Mouse (Mus musculus) skeletal muscle tissue, adult 2 months (tissue): ENCODE data around the gene Fam13c.
"Not testable (repeated sequence)": the region's sequence is repeated elsewhere in the genome, so short reads cannot be mapped to it uniquely, and the experiment has no call there.

Source experiments
- DNase-seq: peaks from one replicate; pipeline ENCODE4 v3.0.0-alpha.2; 2012; ENCODE audit warnings: low read depth, low spot score

Gene Fam13c

DNA sequence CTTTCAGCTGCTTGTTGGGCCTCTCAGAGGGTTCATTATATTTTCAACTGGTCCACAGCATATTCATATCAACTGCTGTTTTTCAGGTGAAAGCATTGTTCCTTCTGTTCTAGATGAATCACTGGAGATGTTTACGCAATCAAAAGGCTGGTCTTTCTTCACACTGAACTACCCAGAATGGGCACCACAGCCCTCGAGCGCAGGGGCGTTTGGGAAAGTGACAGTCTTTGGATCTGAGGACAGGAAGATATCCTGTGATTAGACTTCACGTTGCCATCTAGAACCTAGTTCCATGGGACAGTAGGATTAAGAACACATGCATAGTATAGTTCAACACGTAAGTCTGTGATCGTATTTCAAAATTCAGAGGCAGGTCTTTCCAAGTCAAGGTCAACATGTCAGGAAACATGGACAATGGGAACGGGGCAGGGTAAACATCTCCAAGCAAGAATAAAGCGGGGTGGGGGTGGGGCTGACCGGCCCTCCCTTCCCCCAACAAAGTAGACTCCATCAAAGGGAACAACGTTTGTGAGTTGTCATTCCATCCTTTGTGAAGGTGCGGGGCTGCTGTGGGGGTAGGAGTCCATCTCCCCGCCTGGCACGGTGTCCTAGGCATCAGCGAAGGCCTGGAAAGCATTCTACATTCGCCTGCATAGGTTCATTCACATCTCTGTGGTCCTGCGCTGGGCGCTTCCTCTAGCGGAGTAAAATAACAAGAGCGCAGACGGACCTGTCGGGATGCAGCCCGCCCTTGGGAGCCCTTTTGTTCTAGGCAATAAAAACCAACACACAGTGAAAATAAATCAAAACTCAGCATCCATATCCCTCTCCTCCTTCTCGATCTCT, at the start of gene Fam13c:
Gene Fam13c, plus strand, starts transcription at position 806 of the 846 bp plus-strand sequence.
- no peak for DNase-seq

GRCm38 (mm10) chr10:70395900-70396299, 44.4 kb upstream of the Fam13c start:
- DNase-seq = peak; percentile 17

DNA sequence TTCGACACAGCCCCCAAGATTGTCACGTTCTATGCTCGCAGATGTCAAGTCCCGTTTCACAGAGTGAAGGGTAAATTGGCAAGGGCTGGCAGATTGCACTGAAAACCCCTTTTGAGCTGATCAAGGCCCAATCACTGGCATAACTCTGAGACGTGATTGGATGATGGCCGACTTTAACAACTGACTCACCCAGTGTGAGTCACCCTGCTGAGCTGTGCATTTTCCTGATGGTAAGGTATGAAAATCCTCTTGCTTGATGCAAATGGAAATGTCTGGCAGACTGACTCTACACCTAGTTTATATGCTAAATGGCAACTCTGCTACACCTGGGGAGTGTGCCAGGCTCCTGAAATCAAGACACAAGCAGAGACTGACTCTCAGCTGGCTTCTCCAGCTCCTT, 42.1 kb upstream of the Fam13c start:
- DNase-seq = no peak

DNA sequence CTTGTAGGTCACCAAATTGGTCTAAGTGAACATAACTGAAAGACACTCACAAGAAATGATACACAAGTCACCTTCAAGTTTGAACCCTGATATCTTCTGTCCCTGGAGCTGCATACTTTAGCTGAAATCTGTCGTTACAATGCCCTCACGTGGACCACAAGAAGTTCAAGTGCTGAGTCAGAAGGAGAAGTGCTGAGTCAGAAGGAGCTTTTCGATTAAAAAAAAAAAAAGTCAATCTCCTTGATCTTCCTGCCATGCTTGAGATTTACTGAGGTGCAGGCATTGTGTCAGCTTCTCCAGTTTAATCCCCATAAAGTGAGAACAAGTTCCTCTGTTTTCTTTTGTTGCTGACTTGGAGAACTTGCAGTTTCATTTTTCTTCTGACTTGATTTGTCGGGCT, 38.3 kb upstream of the Fam13c start:
- no peak for DNase-seq

DNA sequence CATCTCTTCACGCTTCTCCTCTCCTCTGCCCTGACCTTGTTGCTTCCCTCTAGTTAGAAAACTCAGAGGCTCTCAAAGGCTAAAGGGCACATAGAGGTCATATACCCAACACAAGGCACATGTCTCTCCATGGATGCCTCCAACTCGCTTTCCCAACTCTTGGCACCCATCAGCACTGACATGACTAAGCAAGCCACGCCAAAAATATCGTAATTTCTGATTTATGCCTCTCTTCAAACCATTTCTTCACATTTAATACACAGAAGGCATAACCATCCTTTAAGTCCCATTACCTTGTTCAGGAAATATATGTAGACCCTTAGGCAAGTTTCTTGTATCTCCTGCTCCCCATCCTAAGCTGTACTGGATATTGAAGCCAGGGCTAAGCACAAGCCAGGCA, 37.6 kb upstream of the Fam13c start:
- peak; percentile 11 for DNase-seq

DNA sequence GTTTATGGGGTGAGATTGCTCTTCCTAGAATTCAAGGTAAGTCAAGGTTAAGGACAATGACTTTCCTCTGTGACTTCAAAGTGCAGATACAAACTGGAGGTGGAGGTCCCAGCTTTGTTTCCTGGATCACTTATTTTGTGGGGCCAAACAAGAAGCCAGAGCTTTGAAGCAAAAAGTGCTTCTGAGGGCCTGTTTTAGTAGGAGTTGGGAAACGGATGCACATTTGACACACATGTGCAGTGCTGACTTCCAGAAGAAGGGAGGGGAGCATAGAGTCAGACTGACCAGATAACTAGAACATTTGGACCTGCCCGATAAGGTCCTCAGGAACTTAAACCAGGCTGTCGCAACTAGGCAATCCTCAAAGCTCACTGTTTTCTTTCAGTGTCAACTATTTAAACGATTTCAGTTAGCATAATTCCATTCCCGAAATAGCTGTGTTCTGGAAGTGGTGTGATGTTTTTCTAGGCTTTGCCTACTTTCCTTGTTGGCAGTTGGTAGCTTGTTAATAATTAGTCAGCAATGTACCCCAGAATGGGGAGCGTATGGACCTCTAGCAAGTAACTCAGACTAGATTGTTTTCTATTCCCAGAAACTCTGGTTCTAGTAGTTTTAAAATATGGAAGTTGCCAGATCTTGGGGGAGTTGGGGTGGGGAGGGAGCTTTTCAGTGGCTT, 22.3 kb upstream of the Fam13c start:
- DNase-seq = no peak

DNA sequence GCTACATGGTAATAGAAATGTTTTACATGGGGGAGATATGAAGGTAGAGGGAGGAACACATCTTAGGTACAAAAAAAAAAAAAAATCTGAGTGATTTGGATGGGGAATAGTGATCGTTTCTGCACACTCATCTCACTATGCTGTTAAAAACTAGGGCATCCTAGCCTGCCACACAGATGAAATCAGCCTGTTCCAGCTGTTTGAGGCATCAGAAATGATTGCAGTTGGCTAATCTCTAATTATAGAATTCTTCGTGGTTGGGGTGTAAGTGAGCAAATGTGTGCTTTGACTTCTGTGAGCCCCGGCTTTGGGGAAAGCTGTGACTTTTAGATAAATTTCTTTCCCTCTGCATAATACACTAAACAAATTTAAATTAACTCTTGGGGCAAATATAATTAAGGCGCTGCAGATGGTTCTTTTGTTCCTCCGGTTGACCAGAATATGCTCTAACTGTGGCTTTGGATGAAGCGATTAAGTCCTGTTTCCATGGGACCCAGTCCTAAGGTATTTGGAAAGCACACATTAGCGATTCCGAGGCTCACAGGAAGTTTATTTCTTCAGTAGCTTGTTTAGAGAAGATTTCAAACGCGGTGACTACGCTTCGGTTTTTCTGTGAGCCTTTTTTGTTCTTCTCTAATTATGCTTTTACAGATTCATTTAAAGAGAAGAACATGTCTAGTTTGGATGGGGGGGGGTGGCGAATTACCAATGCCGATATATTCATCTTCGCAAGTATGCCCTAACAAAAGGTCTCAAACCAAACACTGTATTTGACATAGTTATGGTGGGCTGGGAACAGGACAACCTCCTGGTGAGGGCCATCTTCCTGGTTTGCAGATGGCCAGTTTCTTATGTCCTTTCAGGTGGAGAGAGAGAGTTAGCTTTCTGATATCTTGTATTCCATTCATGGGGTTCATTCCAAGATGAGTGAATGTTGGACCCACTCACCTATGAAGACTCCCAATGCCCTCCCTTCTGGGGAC, 20.7 kb upstream of the Fam13c start:
- no peak for DNase-seq

GRCm38 (mm10) chr10:70426373-70426772, 13.9 kb upstream of the Fam13c start:
- peak; percentile 54 for DNase-seq

- DNase-seq = peak; percentile 61
These were observed 12.1 kb upstream of the Fam13c start for GRCm38 (mm10) chr10:70428121-70428662.

GRCm38 (mm10) chr10:70429341-70429740, 10.9 kb upstream of the Fam13c start:
- no peak for DNase-seq

GRCm38 (mm10) chr10:70433334-70433733, 6.9 kb upstream of the Fam13c start:
- DNase-seq = no peak

DNA sequence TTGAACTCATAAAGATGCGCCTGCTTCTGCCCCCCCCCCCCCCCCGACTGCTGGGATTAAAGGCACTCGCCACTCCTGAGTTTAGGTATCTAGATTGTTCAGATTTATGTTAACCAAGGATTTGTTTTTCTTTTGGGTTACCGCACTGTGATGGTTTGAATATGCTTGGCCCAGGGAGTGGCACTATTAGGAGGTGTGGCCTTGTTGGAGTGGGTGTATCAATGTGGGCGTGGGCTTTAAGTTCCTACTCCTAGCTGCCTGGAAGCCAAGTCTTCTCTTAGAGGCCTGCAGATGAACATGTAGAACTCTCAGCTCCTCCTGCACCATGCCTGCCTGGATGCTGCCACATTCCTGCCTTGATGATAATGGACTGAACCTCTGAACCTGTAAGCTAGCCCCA, 6.5 kb upstream of the Fam13c start:
- not testable (repeated sequence) for DNase-seq

DNA sequence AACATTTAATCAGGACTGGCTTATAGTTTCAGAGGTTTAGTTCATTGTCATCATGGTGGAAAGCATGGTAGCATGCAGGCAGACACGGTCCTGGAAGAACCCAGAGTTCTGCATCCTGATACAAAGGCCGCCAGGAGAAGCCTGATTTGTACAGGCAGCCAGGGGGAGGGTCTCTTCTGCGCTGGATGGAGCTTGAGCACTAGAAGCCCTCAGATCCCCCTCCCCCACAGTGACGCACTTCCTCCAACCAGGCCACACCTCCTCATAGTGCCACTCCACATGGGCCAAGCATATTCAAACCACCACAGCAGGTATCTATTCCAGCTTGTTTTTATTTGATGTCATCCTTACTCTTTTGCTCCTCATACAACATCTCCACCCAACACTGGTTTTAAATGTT, 3.6 kb upstream of the Fam13c start:
- DNase-seq = no peak

- peak; percentile 54 for DNase-seq
These were observed 3.0 kb upstream of the Fam13c start for GRCm38 (mm10) chr10:70437289-70437688.

DNA sequence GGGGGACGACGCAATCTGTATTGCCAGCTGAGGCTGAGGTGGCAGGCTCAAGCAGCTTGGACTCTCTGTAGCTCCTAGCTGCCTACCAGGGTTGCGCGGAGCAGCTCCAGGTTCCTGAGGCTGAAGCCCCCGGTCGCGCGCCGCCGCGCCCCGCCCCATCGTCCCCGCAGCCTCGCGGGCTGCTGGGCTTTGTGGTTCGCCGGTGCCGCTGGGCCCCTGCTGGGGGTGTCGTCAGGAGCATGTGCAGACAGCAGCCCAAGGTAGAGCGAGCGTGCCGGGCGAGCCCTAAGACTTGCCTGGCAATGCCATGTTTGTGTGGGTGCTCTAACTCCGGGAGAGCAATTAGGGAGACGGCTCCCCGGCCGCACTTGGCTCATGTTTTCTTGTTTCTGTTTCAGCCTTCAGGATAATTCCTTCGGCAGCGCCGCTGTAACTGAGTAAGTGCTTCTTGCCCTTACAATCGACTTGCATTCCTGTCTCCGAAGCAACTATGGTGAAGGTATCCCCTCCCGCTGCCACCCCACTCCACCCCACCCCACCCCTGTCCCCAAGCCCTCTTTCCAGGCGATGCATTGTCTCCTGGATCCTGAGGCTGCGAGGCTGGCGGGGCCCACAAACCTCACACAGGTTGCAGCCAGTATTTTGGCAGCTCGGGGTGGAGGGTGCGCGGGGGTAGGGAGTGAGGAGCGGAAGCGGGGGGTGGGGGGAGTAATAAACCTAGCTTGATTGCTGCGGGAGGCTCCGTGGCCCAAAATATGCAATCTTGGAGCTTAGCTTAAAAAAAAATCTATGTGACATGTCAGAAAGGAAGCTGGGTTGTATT, 569 bp downstream of the Fam13c start:
- DNase-seq = peak; percentile 26

DNA sequence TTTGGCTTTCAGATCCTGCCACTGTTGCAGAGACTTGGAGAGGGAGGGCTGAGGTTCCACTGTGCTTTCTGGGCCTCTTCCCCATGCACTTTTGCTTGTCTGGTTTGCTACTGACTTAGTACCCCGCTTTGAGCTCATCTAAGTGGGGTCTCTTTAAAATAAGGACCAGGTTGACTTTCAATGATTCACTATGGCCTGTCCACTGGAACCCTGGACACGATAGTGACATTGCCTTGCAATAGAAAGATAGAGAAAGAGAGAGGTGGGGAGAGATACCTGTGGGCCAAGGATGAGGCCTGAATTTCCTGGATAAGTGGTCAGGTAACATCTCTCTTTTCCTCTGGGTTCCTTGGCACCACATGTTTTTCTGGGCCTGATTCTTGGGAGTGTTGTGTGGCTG, 1.9 kb downstream of the Fam13c start:
- no peak for DNase-seq

DNA sequence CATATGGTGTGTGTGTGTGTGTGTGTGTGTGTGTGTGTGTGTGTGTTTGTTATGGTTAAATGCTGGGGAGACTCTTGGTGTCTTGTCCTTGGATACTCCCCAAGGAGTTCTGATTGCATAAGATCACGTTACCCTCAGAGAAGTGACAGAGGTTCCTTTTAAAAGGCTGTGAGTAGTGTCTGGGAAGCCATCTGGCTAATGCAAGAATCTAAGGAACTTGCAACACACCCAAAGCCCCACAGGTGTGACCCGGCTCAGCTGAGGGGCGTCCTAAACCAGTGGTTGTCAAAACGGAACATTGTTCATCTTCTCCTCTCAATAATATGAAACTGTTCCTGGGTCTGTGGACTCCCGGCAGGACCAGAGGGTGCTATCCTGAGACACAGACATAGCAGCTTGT, 2.3 kb downstream of the Fam13c start:
- DNase-seq = peak; percentile 18

GRCm38 (mm10) chr10:70447787-70448186, 7.5 kb downstream of the Fam13c start:
- no peak for DNase-seq

DNA sequence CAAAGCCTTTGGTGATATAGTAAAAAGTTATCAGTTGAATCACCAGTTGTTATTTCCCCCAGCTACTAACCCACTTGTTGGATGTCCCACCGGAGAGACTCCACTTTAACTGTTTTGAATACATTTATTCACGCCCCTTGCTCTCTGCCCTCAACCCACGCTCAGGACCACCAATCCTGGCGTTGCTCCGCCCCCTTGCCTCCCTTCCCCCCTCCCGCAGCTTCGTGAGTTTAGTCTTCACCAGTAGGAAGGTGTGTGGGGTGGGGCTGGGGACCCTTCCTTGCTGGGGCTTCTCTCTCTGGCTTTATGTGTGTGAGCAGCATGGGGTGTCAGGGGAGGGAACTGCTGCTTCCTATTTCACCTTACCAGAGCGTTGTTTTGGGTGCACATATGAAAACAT, 8.9 kb downstream of the Fam13c start:
- DNase-seq = no peak

DNA sequence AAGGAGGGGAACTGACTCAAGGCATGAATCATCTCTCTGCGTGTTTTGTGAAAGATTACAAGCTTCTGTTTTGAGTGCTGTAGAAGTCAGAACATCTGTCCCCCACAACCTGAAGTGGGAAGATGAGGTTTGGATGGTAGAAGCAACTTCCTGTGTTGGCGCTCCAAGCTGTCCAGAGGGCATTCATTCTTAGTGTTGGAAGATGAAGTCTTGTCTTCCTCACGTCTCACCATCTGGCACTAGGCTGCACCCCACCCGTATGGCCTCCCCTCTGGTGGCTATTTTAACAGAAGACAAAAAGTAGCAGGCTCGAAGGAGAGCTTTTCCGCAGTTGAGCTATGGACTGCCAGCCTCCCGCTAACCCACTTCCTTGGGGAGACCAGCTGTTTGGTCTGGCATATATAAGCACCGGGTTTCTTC, 15.6 kb downstream of the Fam13c start:
- no peak for DNase-seq
